Mouse (Mus musculus) thymus, adult 2 months (tissue): ENCODE data around the gene Apoh.

Source experiments
- CTCF ChIP-seq: fragments of 200-500 bp; IDR thresholded peaks from 2 replicates; pipeline ENCODE4 v1.5.1; 2012; ENCODE audit warnings: mild to moderate bottlenecking, control low read depth, low read length, moderate library complexity, borderline replicate concordance; ENCODE audit not compliant: control insufficient read depth, poor library complexity, insufficient read depth; ENCODE audit errors: extremely low read depth
- POLR2A ChIP-seq: fragments of 200-500 bp; IDR thresholded peaks from 2 replicates; pipeline ENCODE4 v1.6.1; 2012; ENCODE audit warnings: mild to moderate bottlenecking, low read length, control low read depth, moderate library complexity; ENCODE audit not compliant: control insufficient read depth, poor library complexity, insufficient read depth; ENCODE audit errors: extremely low read depth

GRCm38 (mm10) chr11:108341783-108342182 lies 1.4 kb upstream of the Apoh start:
- TF ChIP-seq POLR2A (no peak), CTCF (no peak)
